Mouse (Mus musculus) neural tube, embryonic 15.5 days (tissue): ENCODE measurements around the gene Des. TPM values are rescaled to one million over a fixed set of nuclear protein-coding genes. Genes with fewer than 3 reads are reported as not detected.

Experiments used
- ATAC-seq: fragments of 200-750 bp; cut with Nextera tagmentation; 2 replicates; pipeline ENCODE4 v1.8.0; 2017; ENCODE audit warnings: mild to moderate bottlenecking, moderate TSS enrichment, moderate library complexity; ENCODE audit not compliant: low FRiP score
- H3K27ac ChIP-seq: fragments of 300-500 bp; sonication (generic); replicated peaks from 2 replicates; pipeline ENCODE4 v1.5.1; 2015; ENCODE audit warnings: mild to moderate bottlenecking, inconsistent platforms
- H3K27me3 ChIP-seq: fragments of 300-500 bp; sonication (generic); replicated peaks from 2 replicates; pipeline ENCODE4 v1.6.1; 2015; ENCODE audit warnings: inconsistent platforms
- H3K36me3 ChIP-seq: fragments of 300-500 bp; sonication (generic); 2 replicates; pipeline ENCODE4 v1.6.1; 2015; ENCODE audit warnings: inconsistent platforms
- H3K4me1 ChIP-seq: fragments of 300-500 bp; sonication (generic); 2 replicates; pipeline ENCODE4 v1.6.1; 2015; ENCODE audit warnings: inconsistent platforms
- H3K4me2 ChIP-seq: fragments of 300-500 bp; sonication (generic); 2 replicates; pipeline ENCODE4 v1.6.1; 2015; ENCODE audit warnings: inconsistent platforms, mild to moderate bottlenecking, moderate library complexity
- H3K4me3 ChIP-seq: fragments of 300-500 bp; sonication (generic); replicated peaks from 2 replicates; pipeline ENCODE4 v1.5.1; 2015; ENCODE audit warnings: mild to moderate bottlenecking, inconsistent platforms
- H3K9ac ChIP-seq: fragments of 300-500 bp; sonication (generic); replicated peaks from 2 replicates; pipeline ENCODE4 v1.6.1; 2015; ENCODE audit warnings: mild to moderate bottlenecking, inconsistent platforms
- H3K9me3 ChIP-seq: fragments of 300-500 bp; sonication (generic); replicated peaks from 2 replicates; pipeline ENCODE4 v1.6.1; 2016; ENCODE audit warnings: inconsistent platforms
- WGBS: fragments of 180-500 bp; shearing (Covaris S2); methylation state at CpG from one replicate; pipeline ENCODE4 v1.1.7; 2015; ENCODE audit warnings: mixed read lengths; 5-methylcytosine and 5-hydroxymethylcytosine counted together
- polyA plus RNA-seq: library from polyadenylated mRNA; unstranded; fragments of >200 nt; fragmentation: Nextera tagmentation; extraction: Ambion mirVana; gene quantifications from 2 replicates; pipeline ENCODE4 v1.2.1, GENCODE M21; 2015

The Des gene
- polyA plus RNA-seq, 1 experiment from 2014 or later: 10.9 TPM

DNA sequence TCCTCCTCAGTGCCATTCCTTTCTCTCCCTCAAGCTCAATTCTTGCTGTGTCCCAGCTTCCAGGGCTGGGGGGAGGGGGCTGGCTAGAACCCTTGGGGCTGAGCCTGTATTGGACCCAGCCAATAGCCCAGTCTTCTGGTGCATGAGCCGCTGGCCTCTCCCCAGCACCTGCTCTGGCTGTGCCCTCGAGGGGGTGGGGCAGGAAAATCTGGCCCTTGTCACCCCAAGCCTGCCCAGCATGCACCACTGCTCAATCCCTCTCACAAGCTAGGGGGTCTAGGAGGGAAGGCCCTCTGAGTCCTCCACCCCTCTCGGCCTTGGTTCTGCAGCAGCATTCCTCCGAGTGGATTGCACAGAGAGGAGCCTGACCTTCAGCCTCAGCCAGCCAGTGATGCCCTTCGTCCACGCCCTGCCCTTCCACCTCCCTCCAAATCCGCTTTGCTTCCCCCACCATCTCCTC, 27.4 kb downstream of the Des start:
- no peak for ATAC-seq
- WGBS: 20% methylated on average over 7 of the region's 7 CpGs
- Histone ChIP-seq H3K9me3 (no peaks in the 10 kb centered on the region), H3K4me1 (peaks cover 66% of the 10 kb centered on the region), H3K27me3 (peaks cover 42% of the 10 kb centered on the region), H3K36me3 (0 out of 2 replicates have a peak, but pooled peaks cover 8% of the 10 kb centered on the region), H3K4me3 (peak overlapping the region; percentile 26), H3K27ac (no peak overlapping the region), H3K9ac (peak overlapping the region; percentile 34; the same call in 1 of the 2 replicates), H3K4me2 (peak overlapping the region; percentile 53)

DNA sequence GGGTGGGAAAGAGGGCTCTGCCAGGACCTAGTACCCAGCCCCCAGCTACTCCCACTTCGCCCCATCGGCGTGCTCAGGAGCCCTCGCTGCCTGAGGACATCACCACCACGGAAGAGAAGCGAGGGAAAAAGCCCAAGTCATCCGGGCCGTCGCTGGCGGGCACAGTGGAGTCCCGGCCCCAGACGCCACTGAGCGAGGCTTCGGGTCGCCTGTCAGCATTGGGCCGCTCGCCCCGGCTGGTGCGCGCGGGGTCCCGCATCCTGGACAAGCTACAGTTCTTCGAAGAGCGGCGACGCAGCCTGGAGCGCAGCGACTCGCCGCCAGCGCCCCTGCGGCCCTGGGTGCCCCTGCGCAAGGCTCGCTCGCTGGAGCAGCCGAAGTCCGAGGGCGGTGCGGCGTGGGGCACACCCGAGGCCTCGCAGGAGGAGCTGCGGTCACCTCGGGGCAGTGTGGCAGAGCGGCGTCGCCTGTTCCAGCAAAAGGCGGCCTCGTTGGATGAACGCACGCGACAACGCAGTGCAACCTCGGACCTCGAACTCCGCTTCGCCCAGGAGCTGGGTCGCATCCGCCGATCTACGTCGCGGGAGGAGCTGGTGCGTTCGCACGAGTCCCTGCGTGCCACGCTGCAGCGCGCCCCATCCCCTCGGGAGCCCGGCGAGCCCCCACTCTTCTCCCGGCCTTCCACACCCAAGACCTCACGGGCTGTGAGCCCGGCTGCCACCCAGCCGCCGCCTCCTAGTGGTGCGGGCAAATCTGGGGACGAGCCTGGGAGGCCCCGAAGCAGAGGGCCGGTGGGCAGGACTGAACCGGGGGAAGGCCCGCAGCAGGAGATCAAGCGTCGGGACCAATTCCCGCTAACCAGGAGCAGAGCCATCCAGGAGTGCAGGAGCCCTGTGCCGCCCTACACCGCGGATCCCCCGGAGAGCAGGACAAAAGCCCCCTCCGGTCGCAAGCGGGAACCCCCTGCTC, 28.1 kb downstream of the Des start:
- Histone ChIP-seq H3K4me3 (peak overlapping the region; percentile 26), H3K9me3 (no peaks in the 10 kb centered on the region), H3K27ac (no peak overlapping the region), H3K9ac (peak overlapping the region; percentile 34), H3K4me1 (peaks cover 63% of the 10 kb centered on the region), H3K4me2 (peak overlapping the region; percentile 53), H3K36me3 (0 out of 2 replicates have a peak, but pooled peaks cover 8% of the 10 kb centered on the region), H3K27me3 (peaks cover 42% of the 10 kb centered on the region)
- 5% methylated on average over 94 of the region's 94 CpGs for WGBS
- ATAC-seq: no peak

DNA sequence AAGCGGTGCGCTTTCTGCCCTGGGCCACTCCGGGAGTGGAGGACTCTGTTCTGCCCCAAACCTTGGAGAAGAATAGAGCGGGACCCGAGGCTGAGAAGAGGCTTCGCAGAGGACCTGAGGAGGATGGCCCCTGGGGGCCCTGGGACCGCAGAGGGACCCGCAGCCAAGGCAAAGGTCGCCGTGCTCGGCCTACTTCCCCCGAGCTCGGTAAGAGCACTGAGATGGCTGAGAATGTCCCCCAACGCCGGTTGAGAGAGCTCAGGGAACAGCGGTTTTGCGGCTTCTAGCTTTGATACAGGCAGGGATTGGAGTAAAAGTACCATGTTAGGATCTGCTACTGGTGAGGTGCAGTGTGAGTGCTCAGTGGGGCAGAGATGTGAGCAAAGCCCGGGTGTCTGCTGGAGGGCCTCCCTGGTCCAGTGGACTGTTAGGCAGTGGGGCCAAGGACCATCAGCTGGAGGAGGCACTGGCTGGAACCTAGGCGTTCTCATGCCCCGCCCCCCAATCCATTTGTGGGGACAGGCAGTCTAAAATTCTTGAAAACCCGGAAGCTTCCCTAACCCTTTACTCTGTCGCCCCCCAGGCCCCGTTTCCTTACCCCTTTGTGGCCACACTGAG, 28.9 kb downstream of the Des start:
- Histone ChIP-seq H3K27me3 (peaks cover 42% of the 10 kb centered on the region), H3K4me1 (peaks cover 63% of the 10 kb centered on the region), H3K4me3 (peak overlapping the region; percentile 26), H3K36me3 (0 out of 2 replicates have a peak, but pooled peaks cover 8% of the 10 kb centered on the region), H3K27ac (no peak overlapping the region), H3K4me2 (peak overlapping the region; percentile 53), H3K9ac (0 out of 2 replicates have a peak overlapping the region, but pooled peaks have one; percentile 34), H3K9me3 (no peaks in the 10 kb centered on the region)
- no peak for ATAC-seq
- 19% methylated on average over 23 of the region's 23 CpGs for WGBS

- Histone ChIP-seq H3K4me2 (no peak overlapping the region), H3K36me3 (peaks cover 25% of the 10 kb centered on the region; the same call in 1 of the 2 replicates), H3K27me3 (peaks cover 23% of the 10 kb centered on the region), H3K27ac (no peak overlapping the region), H3K9ac (no peak overlapping the region), H3K9me3 (no peaks in the 10 kb centered on the region), H3K4me1 (peaks cover 24% of the 10 kb centered on the region), H3K4me3 (no peak overlapping the region)
- no peak for ATAC-seq
- 57% methylated on average over 9 of the region's 9 CpGs for WGBS
Measured at GRCm38 (mm10) chr1:75393139-75393538, 33.0 kb downstream of the Des start.

- no peak overlapping the region for H3K9ac ChIP-seq
- WGBS: 89% methylated on average over 3 of the region's 3 CpGs
- peaks cover 23% of the 10 kb centered on the region for H3K4me1 ChIP-seq
- peaks cover 16% of the 10 kb centered on the region; the same call in 1 of the 2 replicates for H3K27me3 ChIP-seq
- H3K9me3 ChIP-seq: no peaks in the 10 kb centered on the region
- no peak overlapping the region for H3K27ac ChIP-seq
- no peak overlapping the region for H3K4me3 ChIP-seq
- peaks cover 25% of the 10 kb centered on the region; the same call in 1 of the 2 replicates for H3K36me3 ChIP-seq
- ATAC-seq: no peak
- no peak overlapping the region for H3K4me2 ChIP-seq
Measured at GRCm38 (mm10) chr1:75393846-75394245, 33.7 kb downstream of the Des start.

GRCm38 (mm10) chr1:75398761-75399402, 38.8 kb downstream of the Des start:
- 19% methylated on average over 9 of the region's 9 CpGs for whole genome bisulfite sequencing
- ATAC-seq: peak; percentile 37
- no peak overlapping the region for H3K4me3 ChIP-seq
- no peak overlapping the region for H3K9ac ChIP-seq
- H3K9me3 ChIP-seq: no peaks in the 10 kb centered on the region
- peak overlapping the region; percentile 57; the same call in 1 of the 2 replicates for H3K27ac ChIP-seq
- no peak overlapping the region for H3K4me2 ChIP-seq
- peaks cover 28% of the 10 kb centered on the region for H3K4me1 ChIP-seq
- H3K27me3 ChIP-seq: no peaks in the 10 kb centered on the region
- peaks cover 47% of the 10 kb centered on the region for H3K36me3 ChIP-seq

- Histone ChIP-seq H3K4me3 (no peak overlapping the region), H3K4me1 (peaks cover 26% of the 10 kb centered on the region), H3K9ac (no peak overlapping the region), H3K36me3 (peaks cover 52% of the 10 kb centered on the region), H3K4me2 (peak overlapping the region; percentile 40), H3K27me3 (no peaks in the 10 kb centered on the region), H3K9me3 (no peaks in the 10 kb centered on the region), H3K27ac (peak overlapping the region; percentile 69)
- WGBS: 17% methylated on average over 15 of the region's 15 CpGs
- ATAC-seq: peak; percentile 71
Measured at GRCm38 (mm10) chr1:75399755-75400492, 39.8 kb downstream of the Des start.

DNA sequence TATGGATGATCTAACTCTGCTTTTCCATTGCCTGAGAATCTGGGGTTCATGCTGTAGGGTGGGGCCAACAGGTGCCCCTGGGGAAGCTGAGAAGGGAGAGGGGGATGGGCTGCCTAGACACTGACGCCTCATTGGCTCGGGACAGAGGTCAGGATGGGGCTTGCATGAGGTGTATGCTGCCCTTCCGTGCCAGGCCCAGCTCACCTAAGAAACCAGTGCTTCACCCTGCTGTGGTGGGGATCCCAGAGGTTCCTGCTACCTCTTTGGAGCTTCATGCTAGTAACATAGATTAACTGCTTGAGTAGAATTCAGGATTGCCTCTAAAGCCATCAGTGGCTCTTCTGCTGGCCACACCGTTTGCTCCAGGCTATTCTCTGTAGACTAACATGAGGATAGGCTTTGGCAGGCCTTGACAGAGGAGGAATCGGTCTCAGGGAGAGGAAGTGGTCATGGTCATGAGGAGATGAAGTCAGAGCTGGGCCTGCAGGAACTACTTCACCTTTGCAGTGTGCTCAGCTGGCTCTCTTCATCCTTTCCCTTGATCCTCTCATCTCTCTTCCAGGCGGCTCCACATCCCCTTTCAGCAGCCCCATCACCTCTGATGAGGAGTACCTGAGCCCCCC, 40.5 kb downstream of the Des start:
- H3K4me2 ChIP-seq: peak overlapping the region; percentile 40
- peaks cover 54% of the 10 kb centered on the region for H3K36me3 ChIP-seq
- WGBS: 46% methylated on average over 6 of the region's 6 CpGs
- no peaks in the 10 kb centered on the region for H3K27me3 ChIP-seq
- H3K4me1 ChIP-seq: peaks cover 26% of the 10 kb centered on the region
- ATAC-seq: 0 out of 2 replicates have a peak, but pooled peaks have one; percentile 6
- no peak overlapping the region for H3K9ac ChIP-seq
- H3K27ac ChIP-seq: peak overlapping the region; percentile 69; the same call in 1 of the 2 replicates
- H3K4me3 ChIP-seq: no peak overlapping the region
- no peaks in the 10 kb centered on the region for H3K9me3 ChIP-seq

GRCm38 (mm10) chr1:75405547-75405946, 45.4 kb downstream of the Des start:
- Histone ChIP-seq H3K4me2 (no peak overlapping the region), H3K4me1 (peaks cover 2% of the 10 kb centered on the region), H3K9me3 (no peaks in the 10 kb centered on the region), H3K36me3 (peaks cover 61% of the 10 kb centered on the region), H3K9ac (no peak overlapping the region), H3K27me3 (no peaks in the 10 kb centered on the region), H3K4me3 (no peak overlapping the region), H3K27ac (no peak overlapping the region)
- 95% methylated on average over 3 of the region's 3 CpGs for WGBS
- no peak for ATAC-seq

DNA sequence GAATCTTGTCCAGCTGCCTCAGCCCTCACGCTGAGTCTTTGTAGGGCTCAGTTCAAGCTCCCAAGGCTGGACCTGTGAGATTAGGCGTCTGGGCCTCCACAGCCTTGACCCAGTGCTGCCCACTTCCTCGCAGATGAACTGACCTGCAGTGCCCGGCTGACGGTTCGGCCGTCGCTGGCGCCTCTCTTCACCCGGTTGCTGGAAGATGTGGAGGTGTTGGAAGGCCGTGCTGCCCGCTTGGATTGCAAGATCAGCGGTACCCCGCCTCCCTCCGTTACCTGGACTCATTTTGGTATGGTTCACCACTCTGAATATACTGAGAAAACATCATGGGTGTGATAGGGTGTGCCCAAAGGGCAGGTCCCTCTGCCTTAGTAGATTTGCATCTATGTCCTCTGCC, 46.0 kb downstream of the Des start:
- no peaks in the 10 kb centered on the region for H3K27me3 ChIP-seq
- no peak overlapping the region for H3K4me2 ChIP-seq
- H3K4me3 ChIP-seq: no peak overlapping the region
- no peak overlapping the region for H3K9ac ChIP-seq
- no peak overlapping the region for H3K27ac ChIP-seq
- H3K4me1 ChIP-seq: no peaks in the 10 kb centered on the region
- 93% methylated on average over 15 of the region's 15 CpGs for WGBS
- no peaks in the 10 kb centered on the region for H3K9me3 ChIP-seq
- peaks cover 57% of the 10 kb centered on the region for H3K36me3 ChIP-seq
- ATAC-seq: no peak
